ENCODE assay signal across 10 mouse cellular contexts in the genomic region with DNA sequence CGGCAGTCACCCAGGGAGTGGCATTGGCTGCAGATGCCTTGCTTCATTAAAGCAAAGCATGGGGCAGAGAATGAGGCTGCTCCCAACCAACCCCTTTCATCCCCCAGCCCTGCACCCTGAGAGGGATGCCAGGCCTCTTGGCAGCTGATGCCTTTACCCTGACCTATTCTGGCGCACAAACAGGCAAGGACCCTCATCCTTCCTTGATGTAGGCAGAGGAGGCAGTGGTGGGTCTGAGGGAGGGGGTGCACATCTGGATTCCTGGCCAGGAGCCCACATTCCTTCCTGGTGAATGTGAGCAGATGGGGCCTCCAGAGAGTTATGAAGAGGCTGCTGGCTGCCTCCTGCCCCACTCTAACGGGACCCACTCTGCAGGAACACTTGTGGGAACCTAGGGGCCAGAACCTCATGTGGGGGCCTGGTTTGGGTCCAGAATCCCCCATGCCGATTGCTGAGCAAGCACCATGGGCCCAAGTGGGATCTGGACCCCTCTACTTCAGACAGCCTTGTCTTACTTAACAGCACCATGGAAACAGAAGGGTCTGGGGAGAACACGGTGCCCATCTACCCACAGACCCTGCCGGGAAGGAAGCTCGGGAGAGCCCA. TPM values are rescaled to one million over a fixed set of nuclear protein-coding genes. Genes with fewer than 3 reads are reported as not detected.
A peak's percentile ranks its signal among the peaks of the same experiment; 100 is the strongest.
DNase-seq lines count a peak whose midpoint lies in the region; ATAC-seq and TF ChIP-seq lines count a peak whose summit lies in the region.
"Had no signal": no experiment of that assay in that cellular context is flagged by ENCODE, and none has a peak within 500 bp of the region (broad histone marks: within the 10 kb centered on the region; RNA-seq: fewer than 3 reads in every experiment).

No protein-coding gene starts in this region.

- ATAC-seq in embryonic facial prominence, embryonic 11.5 days (replicated peaks; ENCODE audit: insufficient number of reproducible peaks, low FRiP score, low TSS enrichment, low read depth), result no peak
- ATAC-seq in limb, embryonic 14.5 days (ENCODE audit: low FRiP score, low read depth), result peak; percentile 73

- TF ChIP-seq CTCF in gastrocnemius, adult 2 months (IDR thresholded peaks at IDR 0.05), result no peak
- TF ChIP-seq CTCF in layer of hippocampus, adult 2 months (conservative IDR thresholded peaks at IDR 0.05), result no peak

- intact Hi-C loops in gastrocnemius, adult 2 months (cut with DNase I), result no loop called here

- H3K9me3 ChIP-seq in embryonic facial prominence, embryonic 11.5 days (replicated peaks; ENCODE audit: control insufficient read depth, low read length), result no peaks in the 10 kb centered on the region
- no peaks in the 10 kb centered on the region for H3K9me3 ChIP-seq in limb, embryonic 14.5 days (ENCODE audit: control insufficient read depth, low read length)
- H3K9me3 ChIP-seq: liver, embryonic 15.5 days had no signal

- no peaks in the 10 kb centered on the region; the same call in 1 of the 2 replicates for H3K4me1 ChIP-seq in embryonic facial prominence, embryonic 11.5 days (ENCODE audit: control insufficient read depth, insufficient read depth, low read length)
- peaks cover 67% of the 10 kb centered on the region for H3K4me1 ChIP-seq in limb, embryonic 14.5 days (ENCODE audit: control insufficient read depth, insufficient read depth, low read length)

- no peak overlapping the region for H3K4me3 ChIP-seq in gastrocnemius, adult 2 months
- H3K4me3 ChIP-seq in layer of hippocampus, adult 2 months, result no peak overlapping the region
- H3K4me3 ChIP-seq in embryonic facial prominence, embryonic 11.5 days (ENCODE audit: low read depth, low read length), result no peak overlapping the region
- H3K4me3 ChIP-seq in limb, embryonic 14.5 days (replicated peaks; ENCODE audit: low read length), result no peak overlapping the region
- H3K4me3 ChIP-seq: liver, embryonic 15.5 days had no signal

- no peaks in the 10 kb centered on the region for H3K27me3 ChIP-seq in embryonic facial prominence, embryonic 11.5 days (ENCODE audit: control insufficient read depth, insufficient read depth, low read length)
- H3K27me3 ChIP-seq in limb, embryonic 14.5 days (ENCODE audit: control insufficient read depth, insufficient read depth, low read length), result no peaks in the 10 kb centered on the region
- H3K27me3 ChIP-seq: liver, embryonic 15.5 days had no signal

- H3K4me2 ChIP-seq in embryonic facial prominence, embryonic 11.5 days (ENCODE audit: low read depth, low read length), result no peak overlapping the region
- H3K4me2 ChIP-seq in limb, embryonic 14.5 days (replicated peaks; ENCODE audit: low read depth, low read length, severe bottlenecking), result 0 out of 2 replicates have a peak overlapping the region, but pooled peaks have one; percentile 11
- H3K4me2 ChIP-seq: liver, embryonic 15.5 days had no signal

- WGBS in embryonic facial prominence, embryonic 11.5 days, result 80% methylated on average over 7 of the region's 7 CpGs
- WGBS in limb, embryonic 14.5 days, result 15% methylated on average over 7 of the region's 7 CpGs

- no peaks in the 10 kb centered on the region; the same call in none of the 2 replicates for H3K36me3 ChIP-seq in embryonic facial prominence, embryonic 11.5 days (replicated peaks; ENCODE audit: control insufficient read depth, insufficient read depth, low read depth, low read length)
- peaks cover 41% of the 10 kb centered on the region for H3K36me3 ChIP-seq in limb, embryonic 14.5 days (ENCODE audit: control insufficient read depth, insufficient read depth, low read length)

- peak overlapping the region; percentile 81 for H3K27ac ChIP-seq in gastrocnemius, adult 2 months
- peak overlapping the region; percentile 49; the same call in 1 of the 2 replicates for H3K27ac ChIP-seq in layer of hippocampus, adult 2 months
- H3K27ac ChIP-seq in embryonic facial prominence, embryonic 11.5 days (replicated peaks; ENCODE audit: low read depth, low read length), result peak overlapping the region; percentile 28; the same call in 1 of the 2 replicates
- H3K27ac ChIP-seq in limb, embryonic 14.5 days (replicated peaks; ENCODE audit: low read depth, low read length), result peak overlapping the region; percentile 78
- H3K27ac ChIP-seq: liver, embryonic 15.5 days had no signal

- peak; percentile 62 for DNase-seq in gastrocnemius, adult 2 months
- DNase-seq in gastrocnemius, adult 18-20 months (ENCODE audit: low spot score), result no peak
- no peak for DNase-seq in layer of hippocampus, adult 2 months (ENCODE audit: low spot score in 2 of 2)
- no peak for DNase-seq in layer of hippocampus, postnatal 36 days
- DNase-seq in embryonic facial prominence, embryonic 11.5 days (ENCODE audit: low spot score), result no peak
- peak; percentile 87 for DNase-seq in limb, embryonic 14.5 days (ENCODE audit: low spot score)
- no peak for DNase-seq in cerebellum, postnatal 36 days
- no peak for DNase-seq in spleen, adult 18-20 months
- DNase-seq: retina, postnatal 1 day had no signal

- peak overlapping the region; percentile 13; the same call in 1 of the 2 replicates for H3K9ac ChIP-seq in embryonic facial prominence, embryonic 11.5 days (replicated peaks; ENCODE audit: low read length)
- H3K9ac ChIP-seq in limb, embryonic 14.5 days (ENCODE audit: low read depth, low read length, severe bottlenecking), result no peak overlapping the region
- H3K9ac ChIP-seq: liver, embryonic 15.5 days had no signal

- TF ChIP-seq POLR2A in limb, embryonic 14.5 days (IDR thresholded peaks at IDR 0.05; ENCODE audit: borderline replicate concordance, extremely low read depth, insufficient read depth, insufficient read length), result no peak

RNA-seq across cellular contexts. Expression of a gene that starts 12.4 kb away (rescaled TPM):
- 10 to 100 TPM; 40.6 to 59.3 TPM for total RNA-seq in gastrocnemius, adult 2 months (2021)
- total RNA-seq in gastrocnemius, adult 18-20 months (2021), result 10 to 100 TPM; 53.7 to 60.4 TPM
- 10 to 100 TPM; 56.4 to 58.5 TPM for total RNA-seq in layer of hippocampus, adult 2 months (2021)
- 10 to 100 TPM; 53.5 to 60.2 TPM for total RNA-seq in layer of hippocampus, postnatal 36 days (2021)
- 23.6 and 24.5 TPM in 2 replicates for polyA plus RNA-seq in embryonic facial prominence, embryonic 11.5 days (2014; fragmentation: Nextera tagmentation; extraction: Ambion mirVana)
- 52.7 and 58.0 TPM in 2 replicates for polyA plus RNA-seq in limb, embryonic 14.5 days (2012; rRNA removed)
- polyA plus RNA-seq in limb, embryonic 14.5 days (2014; fragmentation: Nextera tagmentation; extraction: Ambion mirVana), result 45.1 and 49.3 TPM in 2 replicates

Comparison
In these comparisons a context has a peak if more than half of its experiments do, and no peak if none do; other contexts are left out.
1. DNase-seq: peak in gastrocnemius, adult 2 months (single experiment) and limb, embryonic 14.5 days (single experiment); none in gastrocnemius, adult 18-20 months (single experiment), layer of hippocampus, adult 2 months (0 of 2), layer of hippocampus, postnatal 36 days (0 of 2), embryonic facial prominence, embryonic 11.5 days (single experiment), cerebellum, postnatal 36 days (0 of 2) and spleen, adult 18-20 months (0 of 2).
2. H3K27ac ChIP-seq: peak in every context shown above with its lines; median percentile 81 in gastrocnemius, adult 2 months; 78 in limb, embryonic 14.5 days; 49 in layer of hippocampus, adult 2 months; 28 in embryonic facial prominence, embryonic 11.5 days.